Mouse (Mus musculus) retina, adult 2 months (tissue): ENCODE data around the gene Agpat1.

Experiments used
- DNase-seq: peaks from one replicate; pipeline ENCODE4 v3.0.0-alpha.2; 2012; ENCODE audit warnings: low read depth, low spot score

Gene Agpat1

GRCm38 (mm10) chr17:34652546-34652945 lies 48.5 kb downstream of the Agpat1 start:
- DNase-seq, result no peak

GRCm38 (mm10) chr17:34652985-34653384 lies 48.9 kb downstream of the Agpat1 start:
- no peak for DNase-seq

- no peak for DNase-seq
Observed at GRCm38 (mm10) chr17:34653746-34654285, 49.8 kb downstream of the Agpat1 start.

GRCm38 (mm10) chr17:34654392-34654791 lies 50.3 kb downstream of the Agpat1 start:
- no peak for DNase-seq

- DNase-seq, result no peak
Observed at GRCm38 (mm10) chr17:34655160-34655559, 51.1 kb downstream of the Agpat1 start.

GRCm38 (mm10) chr17:34655581-34655991 lies 51.5 kb downstream of the Agpat1 start:
- DNase-seq, result no peak

- no peak for DNase-seq
Observed at GRCm38 (mm10) chr17:34656666-34657065, 52.6 kb downstream of the Agpat1 start.

GRCm38 (mm10) chr17:34657271-34657670 lies 53.2 kb downstream of the Agpat1 start:
- no peak for DNase-seq

- DNase-seq, result no peak
Observed at GRCm38 (mm10) chr17:34658145-34658544, 54.1 kb downstream of the Agpat1 start.

GRCm38 (mm10) chr17:34658591-34658990 lies 54.5 kb downstream of the Agpat1 start:
- DNase-seq, result no peak

- no peak for DNase-seq
Observed at GRCm38 (mm10) chr17:34659181-34659896, 55.3 kb downstream of the Agpat1 start.

GRCm38 (mm10) chr17:34659897-34660214 lies 55.8 kb downstream of the Agpat1 start:
- no peak for DNase-seq

GRCm38 (mm10) chr17:34660259-34660820 lies 56.3 kb downstream of the Agpat1 start:
- no peak for DNase-seq

- no peak for DNase-seq
Observed at GRCm38 (mm10) chr17:34661121-34661591, 57.1 kb downstream of the Agpat1 start.

- DNase-seq, result no peak
Observed at GRCm38 (mm10) chr17:34662468-34662867, 58.4 kb downstream of the Agpat1 start.

GRCm38 (mm10) chr17:34662978-34663377 lies 58.9 kb downstream of the Agpat1 start:
- DNase-seq, result no peak
